Mouse (Mus musculus) left cerebral cortex, postnatal 36 days (tissue): ENCODE results near the gene Anpep. TPM values are rescaled to one million over a fixed set of nuclear protein-coding genes. Genes with fewer than 3 reads are reported as not detected.

ENCODE experiments used
- DNase-seq, 2 experiments: peaks; one replicate each; pipeline ENCODE4 v3.0.0; 2021 to 2022; ENCODE audit warnings: low spot score in 2 of 2, mixed read lengths in 1 of 2
- intact Hi-C: fragments of 180-260 bp; cut with DNase I; formaldehyde crosslinking; loops from one replicate; pipeline ENCODE4 v1.15.1; 2025
- total RNA-seq, 2 experiments: library from RNA; stranded (reverse); gene quantifications; 2 replicates each; pipeline ENCODE4 v1.2.3; 2021

Gene Anpep
- total RNA-seq, 2 experiments from 2014 or later: 4.9 to 6.0 TPM

DNA sequence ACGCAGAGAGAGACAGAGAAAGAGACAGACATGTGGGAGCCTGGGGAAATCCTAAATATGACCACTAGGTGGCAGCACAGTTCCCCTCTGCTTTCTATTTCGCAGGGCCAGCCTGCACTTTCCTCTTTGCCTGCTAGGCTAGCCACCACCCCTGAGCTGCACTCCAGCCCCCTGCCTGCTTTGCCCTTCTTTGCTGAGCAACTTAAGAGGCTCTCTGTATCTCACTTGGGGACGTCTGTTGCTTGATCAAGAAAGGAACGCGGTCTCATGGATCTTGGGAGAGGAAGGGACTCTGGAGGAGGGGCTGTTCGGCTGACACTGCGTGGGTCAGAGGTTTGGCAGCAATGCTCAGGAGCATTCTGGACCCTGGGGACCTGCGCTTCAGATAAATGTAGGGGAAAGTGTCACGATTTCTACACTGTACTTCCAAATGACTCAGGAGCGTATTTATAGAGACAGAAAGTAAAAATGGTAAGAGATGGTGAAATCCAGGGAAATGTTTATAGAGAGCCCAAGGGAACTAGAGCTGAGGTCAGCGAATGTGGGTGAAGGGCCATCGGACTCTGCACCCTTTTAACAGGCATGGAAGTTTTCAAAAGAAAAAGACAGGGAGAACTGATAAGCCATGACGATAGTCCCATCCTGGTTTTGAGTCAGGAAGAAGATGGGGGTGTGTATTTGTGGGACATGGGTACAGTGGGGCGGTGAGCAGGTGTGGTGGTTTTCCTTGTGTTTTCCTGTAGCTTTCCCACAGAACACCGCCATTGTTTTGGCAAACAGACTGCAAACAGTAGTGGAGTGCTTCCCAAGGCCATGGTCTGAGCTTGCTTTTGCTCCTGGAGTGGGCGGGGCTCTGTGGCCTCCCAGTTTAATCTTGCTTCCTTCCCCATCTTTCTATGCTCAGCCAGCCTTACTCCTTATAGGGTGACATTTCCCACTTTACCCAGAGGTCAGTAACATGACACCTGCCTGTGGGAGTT is 79.9 kb downstream of the Anpep start:
- intact Hi-C loops: loop anchor here (5.0 kb wide), 1 partner anchor 299 kb away; no protein-coding TSS in a partner anchor
- peak; percentile 66 to 69 for DNase-seq

Other genes starting within 250 kb of the Anpep start
- gene Rhcg, start 243.4 kb downstream of the Anpep start, total RNA-seq: 1 to 10 TPM in 1 of 2 experiments, under 1 TPM in 1; 0.82 to 1.4 TPM
- gene Ticrr, start 200.9 kb downstream of the Anpep start, total RNA-seq: under 1 TPM; 0.17 to 0.20 TPM
- 1 to 10 TPM; 1.4 to 1.7 TPM for gene Kif7, start 145.3 kb downstream of the Anpep start, total RNA-seq
- gene Plin1, start 128.2 kb downstream of the Anpep start, total RNA-seq: not detected
- gene Pex11a, start 117.9 kb downstream of the Anpep start, total RNA-seq: 1 to 10 TPM; 8.4 to 9.7 TPM
- gene Wdr93, start 117.9 kb downstream of the Anpep start, total RNA-seq: under 1 TPM in 1 of 2 experiments, not detected in 1; 0.23 TPM
- not detected for gene Mesp1, start 67.3 kb downstream of the Anpep start, total RNA-seq
- gene Mesp2, start 50.3 kb downstream of the Anpep start, total RNA-seq: 1 to 10 TPM; 1.5 to 1.7 TPM
- gene Ap3s2, start 59.6 kb upstream of the Anpep start, total RNA-seq: 10 to 100 TPM; 38.2 to 42.9 TPM
- gene Arpin, start 74.3 kb upstream of the Anpep start, total RNA-seq: 10 to 100 TPM; 12.8 to 14.2 TPM
- gene Zfp710, start 163.8 kb upstream of the Anpep start, total RNA-seq: 10 to 100 TPM; 18.4 to 20.2 TPM